Mouse (Mus musculus): ENCODE measurements at regions not wholly inside any gene's neighbourhood (a gene's known extent, or its start where the extent isn't known, plus 50 kb on each side); places are given as distances from the start of the nearest gene placed in this dataset.

GRCm38 (mm10) chr19:15571204-15571603 is 375.9 kb downstream of the Psat1 start:
- TF ChIP-seq MYOG (IDR thresholded peaks at IDR 0.05; ENCODE audit: control insufficient read depth in 1 of 3, insufficient read depth in 1 of 3, insufficient read length in 2 of 3, low read depth in 2 of 3) = no peak
- no peak for TF ChIP-seq MAX (IDR thresholded peaks at IDR 0.05; ENCODE audit: low read depth)
- TF ChIP-seq POLR2A (IDR thresholded peaks at IDR 0.05; ENCODE audit: insufficient read length, low read depth) = no peak
- TF ChIP-seq REST (IDR thresholded peaks at IDR 0.05; ENCODE audit: insufficient read depth, insufficient read length) = no peak
- no peak for TF ChIP-seq TCF3 (IDR thresholded peaks at IDR 0.05; ENCODE audit: insufficient read length, low read depth)
- TF ChIP-seq USF1 (IDR thresholded peaks at IDR 0.05; ENCODE audit: low read depth) = no peak
- no peak for TF ChIP-seq TCF12 (IDR thresholded peaks at IDR 0.05; ENCODE audit: insufficient read depth, poor library complexity, severe bottlenecking)
- TF ChIP-seq MYOD1 (IDR thresholded peaks at IDR 0.05; ENCODE audit: control insufficient read depth in 1 of 3, insufficient read length in 2 of 3, low read depth in 2 of 3) = no peak
